Mouse (Mus musculus) C2C12 (cell line): Measurements from ENCODE around the gene Ufc1. TPM values are rescaled to one million over a fixed set of nuclear protein-coding genes. Genes with fewer than 3 reads are reported as not detected.

ENCODE experiments used
- H3K27me3 ChIP-seq: one replicate; pipeline ENCODE4 v1.6.1; 2011; ENCODE audit not compliant: control insufficient read depth, insufficient read depth, insufficient read length
- H3K36me3 ChIP-seq: one replicate; pipeline ENCODE4 v1.6.1; 2011; ENCODE audit not compliant: control insufficient read depth, insufficient read depth
- H3K4me3 ChIP-seq: one replicate; pipeline ENCODE4 v1.5.1; 2011; ENCODE audit warnings: mild to moderate bottlenecking, control low read depth; ENCODE audit not compliant: poor library complexity, insufficient read depth, severe bottlenecking
- H3K79me2 ChIP-seq: one replicate; pipeline ENCODE4 v1.6.1; 2011; ENCODE audit not compliant: control insufficient read depth, insufficient read depth
- H3K79me3 ChIP-seq: one replicate; pipeline ENCODE4 v1.6.1; 2011; ENCODE audit warnings: low read depth, control low read depth
- H3ac ChIP-seq: one replicate; pipeline ENCODE3; 2011; ENCODE audit warnings: low read depth; ENCODE audit not compliant: control insufficient read depth, insufficient read length
- CEBPB ChIP-seq: IDR thresholded peaks from one replicate; pipeline ENCODE4 v1.6.1; 2011; ENCODE audit warnings: low read depth, mild to moderate bottlenecking, control low read depth, moderate library complexity
- CTCF ChIP-seq: IDR thresholded peaks from one replicate; pipeline ENCODE4 v1.5.1; 2011; ENCODE audit not compliant: control insufficient read depth, insufficient read depth, insufficient read length
- MAX ChIP-seq: IDR thresholded peaks from one replicate; pipeline ENCODE4 v1.6.1; 2011; ENCODE audit warnings: mild to moderate bottlenecking, control low read depth
- MYOD1 ChIP-seq: IDR thresholded peaks from one replicate; pipeline ENCODE4 v1.6.1; 2011; ENCODE audit warnings: low read depth; ENCODE audit not compliant: control insufficient read depth, insufficient read length
- MYOG ChIP-seq: IDR thresholded peaks from one replicate; pipeline ENCODE4 v1.6.1; 2011; ENCODE audit not compliant: control insufficient read depth, insufficient read length; ENCODE audit errors: extremely low read depth
- USF1 ChIP-seq: IDR thresholded peaks from one replicate; pipeline ENCODE4 v1.6.1; 2011; ENCODE audit warnings: low read depth, mild to moderate bottlenecking, control low read depth, moderate library complexity
- polyA plus RNA-seq: library from polyadenylated mRNA; unstranded; fragments of >200 nt; fragmentation: generic; extraction: Trizol; gene quantifications from one replicate; pipeline ENCODE4 v1.2.1, GENCODE M21; 2012; ENCODE audit warnings: missing spikeins

Gene Ufc1
- polyA plus RNA-seq, 1 experiment: 100 TPM

DNA sequence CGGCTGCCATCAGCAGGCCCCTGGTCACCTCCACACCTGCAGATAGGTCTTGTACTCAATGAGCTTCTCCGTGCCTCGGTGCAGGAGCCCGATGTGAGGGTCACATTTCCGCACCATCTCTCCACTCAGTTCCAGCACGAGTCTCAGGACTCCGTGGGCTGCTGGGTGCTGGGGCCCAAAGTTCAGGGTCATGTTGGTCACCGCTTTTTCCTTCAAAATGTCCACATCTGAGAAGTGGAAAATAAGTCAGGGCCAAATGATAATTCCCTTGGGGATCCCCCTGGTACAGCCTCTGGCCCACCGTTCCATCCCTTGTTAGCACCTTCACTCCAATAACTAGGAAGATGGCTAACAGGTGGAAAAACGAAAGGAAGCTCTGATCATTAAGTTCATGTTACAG is 53.9 kb downstream of the Ufc1 start:
- TF ChIP-seq CEBPB (no peak), USF1 (no peak), CTCF (no peak)
- no peak overlapping the region for H3K4me3 ChIP-seq
- peaks cover 37% of the 10 kb centered on the region for H3K36me3 ChIP-seq
- no peaks in the 10 kb centered on the region for H3K27me3 ChIP-seq
- peaks cover 26% of the 10 kb centered on the region for H3K79me2 ChIP-seq
- H3K79me3 ChIP-seq: peaks cover 11% of the 10 kb centered on the region
- H3ac ChIP-seq: no peak overlapping the region

DNA sequence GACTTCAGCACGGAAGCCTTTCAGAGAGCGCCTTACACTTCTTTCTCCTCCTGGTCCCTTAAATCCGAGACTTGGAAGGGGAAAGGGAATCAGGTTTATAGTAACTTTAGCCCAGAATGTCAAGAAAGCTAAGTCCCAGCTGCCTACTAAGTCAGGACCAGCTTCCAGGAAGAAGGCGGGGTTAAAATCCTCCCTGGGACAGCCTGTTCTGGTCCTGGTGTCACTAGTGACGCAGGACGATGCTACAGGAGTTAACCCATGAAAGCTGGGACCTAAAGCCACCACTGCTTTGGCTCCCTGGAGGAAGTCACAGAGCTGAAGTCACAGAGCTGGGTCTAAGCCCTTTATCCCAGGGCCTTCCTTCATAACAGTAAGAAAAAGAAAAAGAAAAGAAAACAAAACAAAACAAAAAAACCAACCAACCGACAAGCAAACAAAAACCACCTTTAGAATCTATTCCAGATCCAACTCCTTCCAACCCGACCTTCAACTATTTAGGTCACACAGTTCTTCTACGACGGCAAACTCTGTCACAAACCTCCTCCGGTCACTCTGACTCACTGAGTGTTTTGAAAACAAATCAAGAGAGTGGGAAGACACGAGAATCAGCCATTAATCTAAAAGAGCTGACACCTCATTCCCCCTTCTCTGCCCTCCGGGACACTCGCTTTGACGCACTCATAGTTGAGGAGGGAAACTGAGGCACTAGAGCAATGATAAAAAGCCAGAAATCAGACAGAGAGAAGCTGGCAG is 54.7 kb downstream of the Ufc1 start:
- H3K79me2 ChIP-seq: peaks cover 18% of the 10 kb centered on the region
- no peaks in the 10 kb centered on the region for H3K27me3 ChIP-seq
- TF ChIP-seq CEBPB (no peak), CTCF (no peak), MYOG (no peak), MAX (no peak), MYOD1 (no peak), USF1 (no peak)
- H3ac ChIP-seq: no peak overlapping the region
- no peak overlapping the region for H3K4me3 ChIP-seq
- H3K36me3 ChIP-seq: peaks cover 44% of the 10 kb centered on the region
- H3K79me3 ChIP-seq: peaks cover 5% of the 10 kb centered on the region

Other genes with a start within 250 kb of the Ufc1 start
- not detected for gene Fcgr3, start 230.1 kb downstream of the Ufc1 start, polyA plus RNA-seq
- gene Cfap126, start 181.1 kb downstream of the Ufc1 start, polyA plus RNA-seq: 0.39 TPM
- 147 TPM for gene Sdhc, start 144.4 kb downstream of the Ufc1 start, polyA plus RNA-seq
- 0.11 TPM for gene Mpz, start 144.3 kb downstream of the Ufc1 start, polyA plus RNA-seq
- gene Pcp4l1, start 98.8 kb downstream of the Ufc1 start, polyA plus RNA-seq: 0.13 TPM
- 0.04 TPM for gene Nr1i3, start 81.1 kb downstream of the Ufc1 start, polyA plus RNA-seq
- 58.7 TPM for gene Tomm40l, start 72.5 kb downstream of the Ufc1 start, polyA plus RNA-seq
- gene Apoa2, start 70.0 kb downstream of the Ufc1 start, polyA plus RNA-seq: not detected
- not detected for gene Fcer1g, start 60.7 kb downstream of the Ufc1 start, polyA plus RNA-seq
- gene Adamts4, start 44.6 kb downstream of the Ufc1 start, polyA plus RNA-seq: 6.7 TPM
- gene Ndufs2, start 43.6 kb downstream of the Ufc1 start, polyA plus RNA-seq: 227 TPM
- 17.4 TPM for gene B4galt3, start 24.7 kb downstream of the Ufc1 start, polyA plus RNA-seq
- gene Ppox, start 13.8 kb downstream of the Ufc1 start, polyA plus RNA-seq: 9.0 TPM
- 20.6 TPM for gene Usp21, start 7.0 kb downstream of the Ufc1 start, polyA plus RNA-seq
- gene Dedd, start 34.1 kb upstream of the Ufc1 start, polyA plus RNA-seq: 44.8 TPM
- 19.5 TPM for gene Nit1, start 50.6 kb upstream of the Ufc1 start, polyA plus RNA-seq
- gene Pfdn2, start 50.6 kb upstream of the Ufc1 start, polyA plus RNA-seq: 90.9 TPM
- gene Klhdc9, start 65.8 kb upstream of the Ufc1 start, polyA plus RNA-seq: 0.05 TPM
- 0.06 TPM for gene Nectin4, start 75.1 kb upstream of the Ufc1 start, polyA plus RNA-seq
- gene Arhgap30, start 93.9 kb upstream of the Ufc1 start, polyA plus RNA-seq: 0.05 TPM
- gene Usf1, start 116.3 kb upstream of the Ufc1 start, polyA plus RNA-seq: 70.1 TPM
- 0.66 TPM for gene Tstd1, start 123.8 kb upstream of the Ufc1 start, polyA plus RNA-seq
- gene F11r, start 142.5 kb upstream of the Ufc1 start, polyA plus RNA-seq: 3.6 TPM
- gene Alyref2, start 208.5 kb upstream of the Ufc1 start, polyA plus RNA-seq: 3.6 TPM
- not detected for gene Itln1, start 240.3 kb upstream of the Ufc1 start, polyA plus RNA-seq